Mouse (Mus musculus) spleen, postnatal 4 days (tissue): ENCODE results near the gene Il31.
"Not testable (repeated sequence)": the region's sequence is repeated elsewhere in the genome, so short reads cannot be mapped to it uniquely, and the experiment has no call there.

Experiments used
- DNase-seq, 2 experiments: peaks; one replicate each; pipeline ENCODE4 v3.0.0; 2022; ENCODE audit warnings: low spot score in 2 of 2

Gene Il31

DNA sequence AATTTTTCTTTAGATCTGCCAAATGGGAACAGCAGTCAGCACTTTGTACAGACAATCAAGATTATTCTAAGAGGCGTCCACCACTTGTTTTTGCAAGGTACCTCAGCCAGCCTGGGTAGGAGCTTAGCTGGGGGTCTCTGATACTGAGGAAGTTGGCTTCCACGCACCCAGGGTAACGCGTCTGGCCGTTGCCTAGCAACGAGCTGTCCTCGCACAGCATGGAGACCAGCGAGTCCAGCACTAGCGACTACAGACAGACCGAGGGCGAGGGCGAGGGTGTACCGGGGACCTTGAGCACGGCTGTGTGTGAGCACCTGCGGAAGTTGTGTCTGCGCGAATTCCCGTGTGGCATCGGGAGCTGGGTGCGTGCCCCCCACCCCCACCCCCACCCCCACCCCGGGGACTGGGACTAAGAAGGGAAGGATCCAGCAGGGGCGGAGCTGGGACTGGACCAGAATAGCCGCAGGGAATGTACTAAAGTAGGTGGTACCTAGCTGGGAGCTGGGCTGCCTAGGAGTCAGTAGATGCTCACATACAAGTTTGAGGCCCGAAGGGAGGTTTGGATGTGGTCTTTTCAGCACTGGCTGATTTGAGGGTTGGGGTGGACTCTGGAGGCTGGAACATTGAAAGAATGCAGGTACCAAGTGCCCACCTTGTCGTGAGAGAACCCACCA is at the start of gene Il31, which contains the start of gene Lrrc43:
Il31 (minus strand) TSS at position 378 of the 674 bp plus-strand sequence.
Lrrc43 (plus strand) TSS at position 194 of the 674 bp plus-strand sequence.
- no peak for DNase-seq

DNA sequence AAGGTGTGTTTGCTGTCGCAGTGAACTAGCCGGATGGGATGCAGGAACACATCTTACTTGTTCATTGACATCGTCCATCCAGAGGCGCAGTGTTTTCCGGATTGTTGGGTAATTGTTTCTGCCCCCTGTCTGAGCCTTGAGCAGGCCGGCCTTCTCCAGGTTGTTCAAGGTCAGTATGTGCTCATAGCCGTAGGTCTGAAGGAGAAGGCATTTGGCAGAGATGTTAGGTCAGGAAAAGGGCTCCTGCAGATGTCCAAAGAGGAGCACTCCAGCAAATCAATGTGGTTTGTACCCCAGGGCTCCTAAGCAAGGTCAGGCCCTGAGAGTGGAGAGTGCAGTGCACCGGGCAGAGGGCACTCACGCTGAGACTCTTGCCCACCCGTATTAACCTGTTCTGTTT is 44.5 kb upstream of the Il31 start:
- peak in 1 of 2 experiments; percentile 6 for DNase-seq

DNA sequence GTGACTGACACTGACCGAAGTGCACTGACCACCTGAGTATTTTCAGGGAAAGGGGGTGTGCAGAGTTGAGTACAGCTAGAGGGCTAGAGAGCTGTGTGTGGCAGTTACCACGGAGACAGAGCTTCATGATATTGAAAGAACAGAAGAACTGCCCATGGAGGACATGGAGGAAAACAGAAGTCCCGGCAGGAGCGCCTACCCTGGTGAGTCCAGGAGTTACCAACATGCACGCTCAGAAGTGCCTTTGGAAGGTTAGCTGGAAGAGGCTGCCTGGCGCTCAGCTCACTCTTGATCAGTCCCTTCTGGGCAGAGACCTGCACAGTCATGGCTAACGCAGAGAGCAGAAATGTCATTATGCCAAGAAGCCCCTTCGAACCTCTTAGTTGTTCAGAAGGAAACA is 40.8 kb upstream of the Il31 start:
- peak; percentile 7 to 54 for DNase-seq

DNA sequence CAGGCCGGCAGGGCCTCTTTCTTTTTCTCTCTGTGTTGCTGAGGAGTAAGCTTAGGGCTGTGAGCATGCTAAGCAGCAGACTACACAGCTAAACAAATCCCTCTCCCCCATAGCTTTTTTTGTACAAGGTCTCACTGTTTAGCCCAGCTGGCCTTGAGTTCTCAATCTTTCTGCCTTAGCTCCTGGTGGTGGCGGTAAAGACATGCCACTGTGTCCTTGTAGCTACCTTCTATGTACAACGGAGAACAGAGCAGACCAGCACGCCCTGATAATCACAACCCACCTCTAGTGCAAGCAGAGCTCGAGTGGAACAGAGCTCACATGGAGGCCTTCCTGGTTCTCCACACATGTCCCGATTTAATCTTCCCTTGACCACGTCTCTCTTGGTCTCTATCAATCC is 39.4 kb upstream of the Il31 start:
- peak; percentile 6 to 38 for DNase-seq

DNA sequence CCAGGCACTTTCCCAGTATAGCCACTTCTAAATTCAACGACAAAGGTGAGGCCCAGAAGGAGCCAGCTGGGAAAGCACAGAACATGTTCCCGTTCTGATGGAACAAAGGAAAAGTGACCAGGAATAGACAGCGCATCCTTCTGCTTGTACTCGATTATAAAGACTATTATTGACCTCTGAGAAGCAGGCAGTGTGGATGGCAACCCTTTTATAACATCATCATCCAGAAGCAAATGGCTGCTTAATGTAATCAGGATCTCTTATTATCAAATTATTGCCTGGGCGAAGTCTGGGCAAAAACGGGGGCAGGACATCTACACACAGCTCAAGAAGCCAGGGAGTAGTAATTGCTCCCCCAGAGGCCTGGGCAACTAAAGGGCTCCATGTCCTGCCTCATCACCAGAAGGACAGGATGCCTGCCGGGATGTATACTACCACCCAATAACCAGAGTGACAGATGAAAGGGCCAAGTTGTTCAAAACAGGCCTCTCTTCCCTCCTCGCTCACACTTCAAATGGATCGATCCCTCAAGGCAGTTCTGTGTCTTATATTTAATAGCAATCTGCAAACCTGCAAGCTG is 36.7 kb upstream of the Il31 start:
- peak; percentile 6 to 36 for DNase-seq

DNA sequence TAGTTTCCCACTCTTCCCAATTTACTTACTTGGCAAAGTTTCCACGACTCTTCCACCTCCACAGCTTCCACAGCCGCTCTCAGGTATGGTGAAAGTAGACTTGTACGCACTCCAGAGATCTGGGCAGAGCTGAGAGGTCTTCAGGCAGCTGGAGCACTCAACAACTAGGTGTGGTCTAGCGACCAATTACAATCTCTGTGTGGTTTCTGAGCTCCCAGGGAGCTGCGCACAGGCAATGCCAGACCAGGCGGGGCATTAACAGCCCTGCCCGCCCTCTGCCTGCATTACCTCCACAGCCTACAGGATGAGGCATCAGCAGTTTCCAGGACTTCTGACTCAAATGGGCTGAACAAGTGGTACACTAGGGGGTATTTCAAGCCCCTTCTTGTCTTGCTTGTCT is 36.0 kb upstream of the Il31 start, which contains the start of gene Gm49027:
Gm49027 (minus strand) TSS at position 208 of the 400 bp plus-strand sequence.
- peak; percentile 11 to 51 for DNase-seq

DNA sequence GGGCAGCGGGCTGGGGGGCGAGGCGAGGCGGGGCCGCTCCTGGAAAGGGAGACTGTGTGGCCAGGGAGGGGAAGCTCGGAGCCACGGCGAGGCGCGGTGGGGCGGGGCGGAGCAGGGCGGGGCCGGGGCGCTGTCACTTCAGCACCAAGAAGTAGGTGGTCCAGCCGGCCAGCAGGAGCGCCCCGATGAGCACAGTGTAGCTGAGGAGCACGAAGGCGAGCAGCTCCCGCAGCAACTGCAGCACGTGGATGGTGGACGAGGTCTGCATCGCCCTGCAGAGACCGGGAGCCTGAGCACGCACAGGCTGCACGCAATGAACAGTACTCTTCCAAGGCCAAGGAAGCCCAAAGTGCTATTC is 35.1 kb upstream of the Il31 start:
- DNase-seq: no peak

DNA sequence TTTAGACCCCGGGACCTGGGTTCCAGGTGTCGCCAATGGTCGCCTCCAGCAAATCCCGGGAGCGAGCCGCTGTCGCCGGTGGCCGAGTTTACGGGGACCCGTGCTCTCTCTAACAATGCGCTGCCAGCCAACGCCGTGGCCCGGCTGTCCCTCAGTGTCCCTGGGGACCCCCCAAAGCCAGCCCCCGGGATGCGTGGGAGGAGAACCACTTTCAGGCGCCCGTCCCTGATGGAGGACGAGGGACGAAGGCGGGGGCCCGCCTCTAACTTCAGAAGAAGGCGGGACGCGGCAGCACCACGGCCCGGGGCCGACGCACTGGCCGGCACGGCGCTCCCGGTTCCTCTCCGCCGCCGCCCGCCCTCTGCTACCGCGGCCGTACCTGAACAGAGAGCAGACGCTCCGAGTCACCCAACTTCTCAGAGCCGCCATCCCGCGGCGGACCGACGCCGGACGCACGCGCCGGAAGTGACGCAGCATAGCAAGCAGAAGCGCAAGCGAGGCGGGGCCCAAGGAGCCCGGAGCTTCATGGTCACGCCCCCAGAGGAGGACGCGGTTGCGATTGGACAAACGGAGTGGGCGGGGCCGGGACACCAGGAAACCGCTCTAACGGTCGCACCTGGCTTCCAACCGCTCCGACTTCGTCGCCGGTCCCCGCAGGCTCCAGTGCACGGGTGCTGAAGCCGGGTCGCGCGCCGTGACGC is 34.6 kb upstream of the Il31 start, which contains the start of gene Diablo:
Diablo (minus strand) TSS at position 485 of the 701 bp plus-strand sequence.
- DNase-seq: peak; percentile 99

DNA sequence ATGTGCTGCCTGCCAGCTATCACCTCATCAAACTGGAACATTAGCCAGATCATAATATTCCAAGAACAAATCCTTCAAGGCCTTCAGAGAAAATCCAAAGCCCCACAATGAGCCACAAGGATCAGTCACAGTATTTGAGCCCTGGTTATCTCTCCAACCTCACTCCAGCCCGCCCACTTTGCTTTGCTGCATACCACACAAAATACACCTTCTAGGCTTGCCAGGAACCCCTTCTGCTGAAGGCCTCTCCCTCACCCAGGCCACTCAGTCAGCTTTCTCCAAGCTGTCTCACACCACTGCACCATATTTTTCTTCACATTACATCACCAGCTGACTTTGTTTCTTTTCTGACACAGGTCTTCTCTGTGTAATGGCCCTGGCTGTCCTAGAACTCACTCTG is 32.9 kb upstream of the Il31 start:
- peak in 1 of 2 experiments; percentile 51 for DNase-seq

DNA sequence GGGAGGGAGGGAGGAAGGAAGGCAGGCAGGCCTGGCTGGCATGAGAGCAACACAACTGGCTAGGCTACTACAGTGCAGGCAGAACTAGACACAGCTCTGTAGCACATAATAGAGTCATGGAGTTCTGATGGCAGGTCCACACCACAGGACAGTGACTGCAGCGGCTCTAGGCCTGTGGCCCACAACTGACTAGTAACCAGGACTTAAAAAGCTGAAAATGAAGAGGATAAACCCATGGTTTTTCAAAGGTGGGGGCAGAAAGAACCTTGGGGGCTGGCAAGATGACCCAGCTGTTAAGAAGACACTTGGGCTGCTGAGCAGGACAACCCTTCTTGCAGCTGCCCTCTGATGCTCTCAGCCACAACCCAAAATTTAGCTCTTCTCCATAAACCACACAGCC is 32.3 kb upstream of the Il31 start:
- DNase-seq: peak in 1 of 2 experiments; percentile 51

DNA sequence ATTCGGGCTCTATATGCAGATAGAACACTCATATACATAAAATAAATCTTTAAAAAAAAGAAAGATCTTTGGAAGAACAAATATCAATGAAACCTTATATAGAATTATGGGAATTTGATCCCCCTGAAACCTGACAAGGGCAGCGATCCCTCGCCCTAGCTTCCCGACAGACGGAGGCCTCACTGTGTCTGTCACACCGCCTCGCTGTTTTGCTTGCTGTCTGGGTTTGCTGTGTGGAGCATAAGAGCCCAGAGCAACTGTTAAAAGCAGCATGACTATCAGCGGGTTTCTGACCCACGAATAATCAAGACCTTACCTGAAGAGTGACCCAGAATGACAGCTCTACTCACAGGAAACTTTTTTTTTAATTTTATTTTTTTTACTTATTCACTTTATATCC is 31.4 kb upstream of the Il31 start:
- peak in 1 of 2 experiments; percentile 51 for DNase-seq

DNA sequence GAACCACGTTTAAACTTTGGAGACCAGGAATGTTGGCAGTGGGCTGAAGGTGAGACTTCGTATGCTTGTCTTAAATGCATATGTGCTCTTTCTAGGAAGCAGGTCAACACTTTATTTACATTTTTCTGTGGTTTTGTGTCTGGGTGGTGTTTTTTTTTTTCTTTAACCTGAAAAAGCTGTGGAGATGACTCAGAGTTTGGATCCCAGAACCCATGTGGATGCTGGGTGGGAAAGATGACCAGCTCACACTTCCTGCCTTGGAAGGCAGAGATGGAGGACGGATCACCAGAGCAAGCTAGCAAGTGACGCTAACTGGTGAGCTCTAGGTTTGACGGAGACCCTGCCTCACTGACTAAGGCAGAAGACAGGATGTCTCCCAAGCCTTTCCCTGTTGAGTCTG is 25.6 kb upstream of the Il31 start:
- no peak for DNase-seq

DNA sequence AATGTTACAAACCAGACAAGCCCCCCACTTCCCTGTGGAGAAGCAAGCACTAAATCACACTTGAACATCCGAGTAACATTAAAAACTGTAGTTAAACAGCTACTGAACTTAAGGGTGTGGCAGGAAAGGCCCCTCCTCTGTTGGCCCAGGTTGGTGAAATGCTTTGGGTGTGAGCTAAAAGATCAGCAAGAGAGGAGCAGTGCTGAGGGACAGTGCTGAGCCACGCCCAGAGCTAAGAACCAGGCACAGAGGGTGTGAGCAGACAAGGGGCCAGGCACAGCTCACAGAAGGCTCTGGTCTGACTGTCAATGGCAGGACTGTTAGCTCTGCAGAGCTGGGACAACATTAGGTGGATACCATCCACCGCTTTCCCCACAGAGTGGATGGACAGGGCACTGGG is 22.8 kb upstream of the Il31 start:
- DNase-seq: no peak

DNA sequence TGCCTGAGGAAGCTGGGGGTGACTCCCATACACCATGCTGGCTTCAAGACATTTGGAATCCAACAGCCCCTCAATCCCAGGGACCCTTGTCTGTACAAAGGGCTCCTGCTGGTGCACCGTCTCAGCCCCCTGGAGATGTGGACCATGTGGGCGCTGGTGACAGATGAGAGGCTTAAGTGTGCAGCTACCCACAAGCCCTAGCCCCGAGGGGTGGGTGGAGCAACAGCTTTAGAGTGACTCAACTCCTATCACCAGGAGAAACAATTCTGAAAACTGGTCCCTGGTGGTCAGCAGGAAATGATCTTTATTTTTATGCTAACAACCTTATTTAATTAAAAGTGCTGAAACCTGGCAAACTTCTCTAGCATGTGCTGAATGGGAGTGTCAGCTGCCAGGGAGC is 22.1 kb upstream of the Il31 start:
- DNase-seq: not testable (repeated sequence)

DNA sequence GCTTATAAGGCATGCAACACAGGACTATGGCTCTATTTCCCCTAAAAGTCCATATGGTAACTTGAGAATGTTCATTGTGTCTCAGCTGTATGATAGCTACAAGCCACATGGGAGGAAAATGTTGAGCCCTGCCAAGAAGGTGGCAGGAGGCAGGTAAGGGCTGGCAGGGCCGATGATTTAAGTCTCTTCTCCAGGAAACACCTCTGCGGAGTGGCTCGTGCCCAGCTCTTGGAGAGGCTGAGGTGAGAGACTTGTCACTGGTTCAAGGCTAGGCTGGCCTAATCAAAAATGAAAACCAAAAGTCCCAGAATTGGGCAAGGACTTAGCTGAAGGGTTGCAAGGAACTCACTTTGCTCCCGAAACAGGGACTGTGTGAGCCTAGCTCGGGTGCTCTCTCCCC is 20.9 kb upstream of the Il31 start, which contains the start of gene B3gnt4:
B3gnt4 (plus strand) TSS at position 301 of the 400 bp plus-strand sequence.
- no peak for DNase-seq

DNA sequence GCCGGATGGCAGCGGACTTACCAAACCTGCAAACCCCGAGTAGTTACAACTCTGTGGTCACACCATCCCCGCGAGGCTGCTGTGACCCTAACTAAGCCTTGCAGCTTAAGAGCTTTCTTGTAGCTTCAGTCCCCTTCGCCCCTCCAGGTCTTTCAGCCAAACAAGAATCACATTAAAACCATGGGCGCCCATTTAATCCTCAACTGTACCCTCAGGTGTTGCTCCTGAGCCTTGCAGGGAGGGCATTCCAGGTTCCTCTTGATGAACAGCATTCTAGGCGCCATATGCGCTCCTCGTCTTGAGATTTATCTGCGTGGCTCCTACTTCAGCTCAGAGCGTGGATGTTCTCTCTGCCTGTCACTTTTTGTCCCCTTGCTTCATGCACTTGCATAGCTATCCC is 19.6 kb upstream of the Il31 start:
- DNase-seq: no peak

DNA sequence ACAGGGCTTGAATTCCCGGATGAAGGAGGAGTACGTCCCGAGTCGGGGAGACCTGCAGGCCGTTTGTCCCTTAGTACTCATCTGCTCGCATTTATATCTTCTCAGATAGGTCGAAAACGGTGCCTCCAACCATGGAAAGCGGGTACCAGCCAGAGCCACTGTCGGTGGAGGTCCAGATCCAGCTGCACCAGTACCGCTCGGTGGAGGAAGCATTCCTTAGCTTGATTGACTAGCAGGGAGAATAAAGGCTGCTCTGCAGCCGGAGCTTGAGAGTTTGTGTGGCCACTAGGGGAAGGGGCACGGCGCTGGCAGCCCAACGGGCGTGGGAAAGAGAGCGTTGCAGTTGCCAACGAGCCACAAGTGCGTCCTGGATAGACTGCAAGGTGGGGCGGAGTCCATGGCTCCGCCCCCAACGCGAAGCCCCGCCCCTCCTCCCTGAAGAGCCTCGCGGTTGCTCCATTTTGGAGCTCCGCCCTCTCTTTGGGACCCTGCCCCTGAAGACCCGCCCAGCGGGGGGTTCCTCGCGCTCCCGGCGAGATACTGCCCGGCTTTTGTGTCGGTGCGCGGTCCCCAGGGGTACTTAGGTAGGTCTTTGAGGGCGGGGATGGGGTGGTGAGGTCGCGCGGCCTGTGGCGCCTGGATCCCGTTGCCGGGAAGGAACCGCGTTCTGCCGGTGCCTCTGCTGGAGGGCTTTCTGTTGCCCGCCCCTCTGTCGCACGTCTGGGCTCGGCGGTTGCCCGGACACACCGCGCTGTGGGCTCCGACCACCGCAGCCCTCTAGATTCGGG is 18.8 kb upstream of the Il31 start:
- peak; percentile 73 to 87 for DNase-seq

DNA sequence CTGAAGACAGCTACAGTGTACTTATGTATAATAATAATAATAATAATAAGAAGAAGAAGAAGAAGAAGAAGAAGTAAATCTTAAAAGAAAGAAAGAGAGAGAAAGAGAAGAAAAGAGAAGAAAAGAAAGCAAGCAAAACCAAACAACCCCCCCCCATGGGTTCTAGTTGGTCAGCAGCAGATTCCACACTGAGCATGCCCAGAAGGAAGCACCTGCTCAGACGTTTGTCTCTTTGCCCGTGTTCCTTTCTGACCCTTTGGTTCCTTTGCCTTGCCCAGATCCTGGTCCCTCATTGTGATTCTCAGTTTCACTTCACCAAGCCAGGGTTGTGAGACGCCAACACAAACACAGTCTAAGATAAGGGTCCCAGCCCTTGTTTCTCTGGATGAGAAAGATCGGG is 12.7 kb upstream of the Il31 start:
- no peak for DNase-seq

DNA sequence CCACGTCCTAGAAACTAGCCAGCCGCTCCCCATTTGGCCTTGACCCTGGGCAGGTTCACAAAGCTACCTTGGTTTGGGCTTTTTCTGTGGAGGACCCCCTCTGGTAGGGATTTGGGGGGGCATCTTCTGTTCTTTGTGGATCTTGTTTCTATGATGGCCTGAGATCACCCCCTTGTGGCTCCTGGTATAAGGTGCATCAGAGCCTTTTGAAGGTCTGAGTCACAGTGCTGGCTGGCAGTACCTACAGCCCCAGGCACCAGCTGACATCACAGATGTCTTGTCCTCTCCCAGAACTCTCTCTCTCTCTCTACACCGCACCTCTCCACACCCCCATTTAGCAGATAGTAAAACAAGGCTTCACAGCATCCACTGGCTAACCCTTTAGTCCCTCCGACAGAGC is 10.4 kb upstream of the Il31 start:
- no peak for DNase-seq

DNA sequence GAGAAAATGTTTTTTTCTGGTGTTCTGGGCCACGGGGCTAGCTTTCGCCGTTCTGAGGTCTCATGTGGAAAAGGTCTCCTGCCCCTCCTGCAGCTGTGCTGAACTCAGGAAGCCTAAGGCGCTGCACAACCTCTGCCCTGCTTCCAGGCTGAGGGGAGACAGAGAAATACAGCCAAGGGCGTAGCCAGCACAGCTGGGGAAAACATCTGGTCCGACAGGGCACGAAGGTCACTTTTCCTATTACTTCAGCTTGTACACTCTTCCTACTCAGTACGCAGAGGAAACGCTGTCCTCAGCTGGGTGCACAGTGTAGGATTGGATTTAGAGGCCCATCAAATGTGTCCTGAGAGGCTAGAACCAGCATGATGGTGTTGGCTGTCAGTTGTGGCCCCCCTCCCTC is 646 bp upstream of the Il31 start:
- no peak for DNase-seq

DNA sequence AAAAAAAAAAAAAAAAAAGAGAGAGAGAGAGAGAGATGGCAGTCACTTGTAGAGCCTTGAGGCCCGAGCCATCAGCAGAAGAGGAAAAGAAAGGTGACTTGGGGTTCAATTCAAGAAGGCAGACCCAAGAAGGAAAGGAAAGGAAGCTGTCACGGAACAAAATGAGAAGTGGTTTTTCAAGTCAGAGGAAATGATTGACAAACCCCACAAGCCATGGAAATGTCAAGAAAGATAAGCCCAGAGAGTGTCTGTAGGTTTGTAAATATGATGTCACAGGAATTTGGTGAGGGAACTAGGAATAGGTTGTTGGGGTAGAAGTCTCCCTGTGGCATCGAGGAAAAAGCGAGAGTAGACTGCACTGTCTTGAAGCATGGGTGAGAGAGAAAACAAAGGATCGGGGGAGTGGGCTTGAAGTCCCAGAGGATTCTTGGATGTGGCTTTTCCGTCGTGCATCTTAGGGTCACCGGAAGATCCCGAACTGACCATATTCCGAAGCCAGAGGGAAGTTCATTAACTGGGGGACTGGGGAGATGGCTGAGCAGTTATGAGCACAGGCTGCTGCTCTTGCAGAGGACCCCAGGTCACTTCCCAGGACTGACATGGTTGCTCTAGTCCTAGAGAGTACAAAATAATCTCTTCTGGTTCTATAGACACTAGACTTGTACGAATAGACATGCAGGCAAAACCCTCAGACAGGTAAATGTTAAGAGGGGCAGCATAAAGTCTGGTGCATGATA is 1.5 kb downstream of the Il31 start:
- DNase-seq: no peak
